Mouse (Mus musculus): ENCODE measurements around the gene Hist1h2ab.
A peak's percentile ranks its signal among the peaks of the same experiment; 100 is the strongest.

The Hist1h2ab gene

DNA sequence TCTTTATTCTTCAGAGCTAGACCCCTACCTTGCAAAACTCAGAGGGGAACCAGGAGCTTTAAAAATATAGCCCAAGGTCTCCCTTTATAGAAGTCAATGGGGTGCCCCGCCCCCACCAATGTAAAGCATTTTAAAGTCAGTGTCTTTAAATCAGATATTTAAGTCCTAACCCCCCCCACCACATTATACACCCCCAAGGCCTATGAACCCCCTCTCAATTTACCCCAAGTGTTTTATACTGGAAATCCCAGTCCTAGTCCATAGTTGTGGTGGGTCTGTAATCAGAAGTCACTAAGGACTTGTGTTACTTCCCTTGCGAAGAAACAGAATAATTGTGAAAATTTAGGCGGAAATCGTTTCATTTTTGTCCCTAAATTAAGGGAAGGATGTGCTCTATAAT lies 12.9 kb upstream of the Hist1h2ab start:
- no peak for DNase-seq (ENCODE audit: low spot score)

DNA sequence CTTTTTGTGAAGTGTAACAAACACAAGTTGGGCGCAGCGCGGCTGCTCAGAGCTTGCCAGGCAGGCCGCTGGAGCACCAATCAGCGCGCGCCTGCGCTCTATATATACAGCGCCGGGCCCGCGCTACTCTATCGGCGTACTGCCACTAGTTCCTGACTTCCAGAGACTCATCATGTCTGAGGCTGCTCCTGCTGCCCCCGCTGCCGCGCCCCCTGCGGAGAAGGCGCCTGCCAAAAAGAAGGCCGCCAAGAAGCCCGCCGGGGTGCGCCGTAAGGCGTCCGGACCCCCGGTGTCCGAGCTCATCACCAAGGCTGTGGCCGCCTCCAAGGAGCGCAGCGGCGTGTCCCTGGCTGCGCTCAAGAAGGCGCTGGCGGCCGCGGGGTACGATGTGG lies 12.3 kb upstream of the Hist1h2ab start, which contains the start of gene Hist1h1c:
TSS of gene Hist1h1c (plus strand) at position 132 of the 392 bp plus-strand sequence.
- peak; percentile 92 for DNase-seq (ENCODE audit: low spot score)

DNA sequence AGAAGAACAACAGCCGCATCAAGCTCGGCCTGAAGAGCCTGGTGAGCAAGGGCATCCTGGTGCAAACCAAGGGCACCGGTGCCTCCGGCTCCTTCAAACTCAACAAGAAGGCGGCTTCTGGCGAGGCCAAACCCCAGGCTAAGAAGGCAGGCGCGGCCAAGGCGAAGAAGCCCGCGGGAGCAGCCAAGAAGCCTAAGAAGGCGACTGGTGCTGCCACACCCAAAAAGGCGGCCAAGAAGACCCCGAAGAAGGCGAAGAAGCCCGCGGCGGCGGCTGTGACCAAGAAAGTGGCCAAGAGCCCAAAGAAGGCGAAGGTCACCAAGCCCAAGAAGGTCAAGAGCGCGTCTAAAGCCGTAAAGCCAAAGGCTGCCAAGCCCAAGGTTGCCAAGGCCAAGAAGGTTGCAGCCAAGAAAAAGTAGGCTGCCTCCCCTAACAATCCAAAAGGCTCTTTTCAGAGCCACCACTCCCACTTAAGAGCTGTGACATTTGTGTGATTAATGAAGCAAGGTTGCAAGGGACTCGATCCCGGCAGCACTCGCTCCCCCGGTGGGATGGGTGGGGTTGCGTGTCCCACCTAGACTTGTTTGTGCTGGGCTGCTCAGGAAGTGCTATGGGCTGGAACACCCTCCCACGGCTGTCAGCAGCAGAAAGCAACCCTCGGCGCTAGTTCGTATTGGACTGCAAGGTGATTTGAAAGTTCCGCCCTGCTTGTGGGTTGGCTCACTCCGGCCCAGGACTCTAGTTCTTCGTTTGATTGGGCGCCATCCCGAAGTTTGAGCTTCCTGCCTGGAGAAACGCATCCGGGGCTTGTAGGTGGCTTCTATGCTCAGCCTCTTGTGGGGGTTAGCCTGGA lies 11.6 kb upstream of the Hist1h2ab start:
- peak; percentile 94 for DNase-seq (ENCODE audit: low spot score)

GRCm38 (mm10) chr13:23739922-23740252 lies 11.0 kb upstream of the Hist1h2ab start:
- DNase-seq (ENCODE audit: low spot score), result no peak

GRCm38 (mm10) chr13:23740256-23740840 lies 10.6 kb upstream of the Hist1h2ab start:
- DNase-seq (ENCODE audit: low spot score), result no peak

- no peak for DNase-seq (ENCODE audit: low spot score)
Observed at GRCm38 (mm10) chr13:23740910-23741309, 10.0 kb upstream of the Hist1h2ab start.

GRCm38 (mm10) chr13:23742007-23742406 lies 8.9 kb upstream of the Hist1h2ab start:
- no peak for DNase-seq (ENCODE audit: low spot score)

GRCm38 (mm10) chr13:23743215-23743614 lies 7.7 kb upstream of the Hist1h2ab start:
- DNase-seq (ENCODE audit: low spot score), result no peak

- DNase-seq (ENCODE audit: low spot score), result no peak
Observed at GRCm38 (mm10) chr13:23743963-23744362, 7.0 kb upstream of the Hist1h2ab start.

DNA sequence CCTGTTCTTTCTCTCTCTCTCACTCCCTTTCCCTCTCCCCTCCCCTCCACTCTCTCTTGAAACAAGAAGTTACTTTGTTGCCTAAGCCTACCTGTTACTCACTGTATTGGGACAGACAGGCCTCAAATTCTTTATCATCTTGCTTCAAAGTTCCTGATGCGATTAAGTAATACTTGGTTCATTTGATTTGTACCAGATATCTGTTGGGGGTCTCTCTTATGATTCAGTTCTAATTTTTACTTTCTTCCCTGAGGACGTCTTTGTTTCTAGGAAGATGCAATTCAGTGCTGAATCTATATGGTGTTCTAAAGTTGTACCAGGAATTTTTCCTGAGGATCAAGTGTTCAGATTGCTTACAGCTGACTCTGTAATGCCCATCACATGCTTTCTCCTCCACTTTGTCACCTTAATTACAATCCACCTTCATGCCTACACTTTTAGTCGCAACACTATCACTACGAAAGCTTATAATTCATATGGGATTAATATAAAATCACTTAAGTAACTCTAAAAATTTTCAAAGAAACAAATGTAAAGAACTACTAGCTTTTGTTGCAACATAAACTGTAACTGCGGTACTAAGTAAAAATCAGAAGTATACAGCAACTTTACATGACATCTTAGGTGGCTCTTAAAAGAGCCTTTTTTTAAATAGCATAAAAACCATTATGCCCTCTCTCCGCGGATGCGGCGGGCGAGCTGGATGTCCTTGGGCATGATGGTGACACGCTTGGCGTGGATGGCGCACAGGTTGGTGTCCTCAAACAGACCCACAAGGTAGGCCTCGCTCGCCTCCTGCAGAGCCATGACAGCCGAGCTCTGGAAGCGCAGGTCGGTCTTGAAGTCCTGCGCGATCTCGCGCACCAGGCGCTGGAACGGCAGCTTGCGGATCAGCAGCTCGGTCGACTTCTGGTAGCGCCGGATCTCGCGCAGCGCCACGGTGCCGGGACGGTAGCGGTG lies 6.2 kb upstream of the Hist1h2ab start:
- no peak for DNase-seq (ENCODE audit: low spot score)

- peak; percentile 85 for DNase-seq (ENCODE audit: low spot score)
Observed at GRCm38 (mm10) chr13:23745381-23746161, 5.4 kb upstream of the Hist1h2ab start, which contains the start of gene Hist1h3c. Gene Hist1h3c (minus strand): TSS chr13:23745602.

DNA sequence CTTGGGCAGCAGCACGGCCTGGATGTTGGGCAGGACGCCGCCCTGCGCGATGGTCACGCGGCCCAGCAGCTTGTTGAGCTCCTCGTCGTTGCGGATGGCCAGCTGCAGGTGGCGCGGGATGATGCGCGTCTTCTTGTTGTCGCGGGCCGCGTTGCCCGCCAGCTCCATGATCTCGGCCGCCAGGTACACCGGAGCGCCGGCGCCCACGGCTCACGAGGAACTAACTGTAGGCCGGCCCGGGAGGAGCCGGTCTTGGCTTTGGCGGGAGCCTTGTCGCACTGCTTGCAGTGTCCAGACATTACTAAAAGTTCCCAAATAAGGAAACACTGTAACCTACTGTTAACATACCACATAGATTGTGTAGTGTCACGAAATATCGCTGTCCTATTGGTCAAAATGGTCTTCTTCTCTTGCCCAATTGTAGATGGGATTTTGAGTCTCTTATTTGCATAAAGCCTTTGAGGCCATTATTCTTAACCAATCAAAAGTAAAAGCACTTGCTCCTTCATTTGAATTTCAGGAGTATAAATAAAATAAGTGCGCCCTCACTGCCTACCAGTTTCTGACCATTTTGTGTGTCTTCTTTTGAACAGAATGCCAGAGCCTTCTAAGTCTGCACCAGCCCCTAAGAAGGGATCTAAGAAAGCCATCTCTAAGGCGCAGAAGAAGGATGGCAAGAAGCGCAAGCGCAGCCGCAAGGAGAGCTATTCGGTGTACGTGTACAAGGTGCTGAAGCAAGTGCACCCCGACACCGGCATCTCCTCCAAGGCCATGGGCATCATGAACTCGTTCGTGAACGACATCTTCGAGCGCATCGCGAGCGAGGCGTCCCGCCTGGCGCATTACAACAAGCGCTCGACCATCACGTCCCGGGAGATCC lies 4.5 kb upstream of the Hist1h2ab start, which contains the start of gene Hist1h2bb:
TSS of gene Hist1h2bb (plus strand) at position 534 of the 880 bp plus-strand sequence.
- peak; percentile 56 for DNase-seq (ENCODE audit: low spot score)

DNA sequence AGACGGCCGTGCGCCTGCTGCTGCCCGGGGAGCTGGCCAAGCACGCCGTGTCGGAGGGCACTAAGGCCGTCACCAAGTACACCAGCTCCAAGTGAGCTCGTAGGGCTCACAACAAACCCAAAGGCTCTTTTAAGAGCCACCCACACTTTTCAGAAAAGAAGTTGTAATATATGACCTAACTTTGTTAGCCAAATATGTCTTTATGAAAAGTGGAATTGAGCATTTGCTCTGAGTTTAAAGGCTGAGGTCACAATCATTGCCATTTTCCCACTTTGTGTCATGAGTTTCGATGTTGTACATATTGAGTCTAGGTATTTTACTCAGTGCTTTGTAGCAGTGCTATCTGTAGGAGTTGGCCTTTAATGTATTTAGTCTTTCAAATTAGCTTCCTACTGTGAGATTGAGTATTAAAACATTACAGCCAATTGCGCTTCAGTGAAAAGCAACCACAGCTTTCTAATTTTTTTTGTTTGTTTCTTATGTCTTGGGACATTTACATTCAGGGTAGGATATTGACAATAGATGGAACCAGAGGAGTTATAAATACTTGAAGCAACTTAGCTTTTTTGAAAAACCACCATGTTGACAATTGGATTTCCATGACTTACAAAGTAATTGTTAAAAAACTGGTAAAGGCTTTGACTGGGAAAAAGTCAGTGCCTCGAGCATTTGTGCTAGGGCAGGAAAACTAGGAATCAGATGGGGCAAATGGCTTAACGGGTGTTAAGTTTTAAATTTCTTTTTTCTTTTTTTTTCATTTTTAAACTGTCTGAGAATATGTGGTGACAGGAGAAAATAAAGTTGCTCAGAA lies 3.6 kb upstream of the Hist1h2ab start:
- DNase-seq (ENCODE audit: low spot score), result no peak

GRCm38 (mm10) chr13:23747892-23748288 lies 3.0 kb upstream of the Hist1h2ab start:
- no peak for DNase-seq (ENCODE audit: low spot score)

GRCm38 (mm10) chr13:23749563-23750121 lies 1.3 kb upstream of the Hist1h2ab start:
- DNase-seq (ENCODE audit: low spot score), result no peak

DNA sequence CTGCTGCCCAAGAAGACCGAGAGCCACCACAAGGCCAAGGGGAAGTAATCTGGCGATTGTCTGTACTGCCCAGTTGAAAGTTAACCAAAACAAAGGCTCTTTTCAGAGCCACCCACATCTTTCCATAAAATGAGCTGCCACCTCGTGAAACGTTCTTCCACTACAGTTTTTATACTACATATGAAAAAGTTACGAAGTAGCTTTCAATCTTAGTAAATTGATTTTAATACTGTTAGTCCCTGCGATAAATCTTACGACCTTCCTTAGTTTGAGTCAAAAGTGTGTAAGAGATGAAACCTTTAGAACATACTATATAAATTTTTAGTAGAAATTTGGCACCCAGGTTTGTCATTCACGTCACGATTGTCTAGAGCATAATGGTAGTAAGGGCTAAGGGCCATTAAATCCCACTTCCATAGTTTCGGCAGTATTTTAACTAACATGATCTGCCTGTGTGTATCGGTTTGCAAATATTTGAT lies 591 bp downstream of the Hist1h2ab start:
- DNase-seq (ENCODE audit: low spot score), result no peak

DNA sequence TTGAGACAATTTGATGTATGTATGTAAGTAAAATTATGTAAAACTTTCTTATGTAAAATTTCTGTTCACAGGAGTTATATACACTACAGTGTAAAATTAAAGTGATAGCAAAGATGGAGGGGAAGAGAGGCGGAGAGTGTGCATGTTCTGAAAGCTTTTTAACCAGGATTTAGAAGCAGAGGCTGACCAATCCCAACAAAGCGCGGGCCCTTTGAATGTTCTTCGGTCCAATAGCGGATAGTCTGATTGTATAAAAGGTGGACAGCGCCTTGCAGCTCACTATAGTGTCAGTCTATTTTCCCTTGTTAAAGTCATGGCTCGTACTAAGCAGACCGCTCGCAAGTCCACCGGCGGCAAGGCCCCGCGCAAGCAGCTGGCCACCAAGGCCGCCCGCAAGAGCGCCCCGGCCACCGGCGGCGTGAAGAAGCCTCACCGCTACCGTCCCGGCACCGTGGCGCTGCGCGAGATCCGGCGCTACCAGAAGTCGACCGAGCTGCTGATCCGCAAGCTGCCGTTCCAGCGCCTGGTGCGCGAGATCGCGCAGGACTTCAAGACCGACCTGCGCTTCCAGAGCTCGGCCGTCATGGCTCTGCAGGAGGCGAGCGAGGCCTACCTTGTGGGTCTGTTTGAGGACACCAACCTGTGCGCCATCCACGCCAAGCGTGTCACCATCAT lies 1.3 kb downstream of the Hist1h2ab start, which contains the start of gene Hist1h3b:
TSS of gene Hist1h3b (plus strand) at position 201 of the 675 bp plus-strand sequence.
- peak; percentile 90 for DNase-seq (ENCODE audit: low spot score)

GRCm38 (mm10) chr13:23752742-23753172 lies 1.8 kb downstream of the Hist1h2ab start:
- DNase-seq (ENCODE audit: low spot score), result no peak

Data from urinary bladder, postnatal 14 days (tissue).